Mouse (Mus musculus) stomach, embryonic 16.5 days (tissue): ENCODE measurements at regions not wholly inside any gene's neighbourhood (a gene's known extent, or its start where the extent isn't known, plus 50 kb on each side); places are given as distances from the start of the nearest gene placed in this dataset.

Source experiments
- ATAC-seq: fragments of 200-750 bp; cut with Nextera tagmentation; 2 replicates; pipeline ENCODE4 v1.8.0; 2017; ENCODE audit warnings: moderate number of reproducible peaks, moderate TSS enrichment; ENCODE audit not compliant: insufficient read depth, low FRiP score
- H3K27ac ChIP-seq: fragments of 300-500 bp; sonication (generic); 2 replicates; pipeline ENCODE4 v1.5.1; 2014; ENCODE audit warnings: low read length
- H3K27me3 ChIP-seq: fragments of 300-500 bp; sonication (generic); 2 replicates; pipeline ENCODE4 v1.6.1; 2014; ENCODE audit warnings: low read length, control low read depth, mixed read lengths; ENCODE audit not compliant: control insufficient read depth, insufficient read depth
- H3K36me3 ChIP-seq: fragments of 300-500 bp; sonication (generic); 2 replicates; pipeline ENCODE4 v1.6.1; 2014; ENCODE audit warnings: low read length; ENCODE audit not compliant: control insufficient read depth, insufficient read depth
- H3K4me1 ChIP-seq: fragments of 300-500 bp; sonication (generic); 2 replicates; pipeline ENCODE4 v1.6.1; 2014; ENCODE audit warnings: low read length, control low read depth, mixed read lengths; ENCODE audit not compliant: control insufficient read depth, insufficient read depth
- H3K4me2 ChIP-seq: fragments of 300-500 bp; sonication (generic); 2 replicates; pipeline ENCODE4 v1.6.1; 2014; ENCODE audit warnings: low read depth, low read length, mixed read lengths
- H3K4me3 ChIP-seq: fragments of 300-500 bp; sonication (generic); replicated peaks from 2 replicates; pipeline ENCODE4 v1.5.1; 2014; ENCODE audit warnings: mild to moderate bottlenecking, low read length
- H3K9ac ChIP-seq: fragments of 300-500 bp; sonication (generic); 2 replicates; pipeline ENCODE4 v1.6.1; 2014; ENCODE audit warnings: low read length
- H3K9me3 ChIP-seq: fragments of 300-500 bp; sonication (generic); replicated peaks from 2 replicates; pipeline ENCODE4 v1.6.1; 2016; ENCODE audit warnings: low read length, control low read depth; ENCODE audit not compliant: control insufficient read depth
- WGBS: fragments of 180-500 bp; shearing (Covaris S2); extraction: QIAGEN DNeasy Blood & Tissue Kit; methylation state at CpG from one replicate; pipeline ENCODE4 v1.1.7; 2014; 5-methylcytosine and 5-hydroxymethylcytosine counted together

GRCm38 (mm10) chr10:56546824-56547223 lies 169.7 kb downstream of the Gja1 start:
- H3K4me1 ChIP-seq = no peaks in the 10 kb centered on the region
- no peaks in the 10 kb centered on the region for H3K36me3 ChIP-seq
- no peaks in the 10 kb centered on the region for H3K27me3 ChIP-seq
- H3K4me3 ChIP-seq = no peak overlapping the region
- no peak overlapping the region for H3K4me2 ChIP-seq
- no peak overlapping the region for H3K27ac ChIP-seq
- 66% methylated on average over 2 of the region's 2 CpGs for WGBS
- no peak for ATAC-seq
- H3K9ac ChIP-seq = no peak overlapping the region
- no peaks in the 10 kb centered on the region for H3K9me3 ChIP-seq

- Histone ChIP-seq H3K9me3 (no peaks in the 10 kb centered on the region), H3K27ac (no peak overlapping the region), H3K9ac (no peak overlapping the region), H3K36me3 (no peaks in the 10 kb centered on the region), H3K27me3 (no peaks in the 10 kb centered on the region), H3K4me2 (no peak overlapping the region), H3K4me1 (no peaks in the 10 kb centered on the region), H3K4me3 (no peak overlapping the region)
- WGBS = 83% methylated on average over 3 of the region's 4 CpGs
- no peak for ATAC-seq
Observed at GRCm38 (mm10) chr10:56547825-56548224, 170.7 kb downstream of the Gja1 start.

- Histone ChIP-seq H3K27ac (no peak overlapping the region), H3K4me1 (no peaks in the 10 kb centered on the region), H3K9ac (no peak overlapping the region), H3K4me3 (no peak overlapping the region), H3K27me3 (no peaks in the 10 kb centered on the region), H3K9me3 (no peaks in the 10 kb centered on the region), H3K36me3 (no peaks in the 10 kb centered on the region), H3K4me2 (no peak overlapping the region)
- 84% methylated on average over 12 of the region's 12 CpGs for WGBS
- no peak for ATAC-seq
Observed at GRCm38 (mm10) chr10:56566836-56567442, 189.8 kb downstream of the Gja1 start.

GRCm38 (mm10) chr10:56582065-56582464 lies 204.9 kb downstream of the Gja1 start:
- Histone ChIP-seq H3K4me3 (no peak overlapping the region), H3K9me3 (no peaks in the 10 kb centered on the region), H3K9ac (no peak overlapping the region), H3K4me2 (no peak overlapping the region), H3K4me1 (no peaks in the 10 kb centered on the region), H3K27me3 (no peaks in the 10 kb centered on the region), H3K27ac (no peak overlapping the region), H3K36me3 (no peaks in the 10 kb centered on the region)
- WGBS = 40% methylated on average over 6 of the region's 6 CpGs
- ATAC-seq = no peak

DNA sequence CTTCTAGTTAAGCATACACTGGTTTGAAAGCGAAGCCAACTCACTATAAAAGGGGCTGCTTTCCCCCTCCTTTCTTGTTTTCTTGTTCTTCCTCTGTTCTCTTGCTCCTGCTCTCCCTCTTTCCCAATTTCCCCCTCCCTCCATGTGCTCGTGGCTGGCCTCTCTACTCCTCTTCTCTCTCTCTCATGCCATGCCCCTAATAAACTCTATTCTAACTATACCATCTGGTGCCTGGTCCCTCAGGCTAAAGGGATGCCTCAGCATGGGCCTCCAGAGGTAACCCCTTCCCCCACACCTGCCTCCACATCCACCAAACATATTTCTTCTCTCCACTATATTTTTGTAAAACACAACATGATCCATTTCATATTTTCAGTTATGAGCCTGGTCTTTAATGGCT lies 210.1 kb downstream of the Gja1 start:
- ATAC-seq = no peak
- no peaks in the 10 kb centered on the region for H3K9me3 ChIP-seq
- no peaks in the 10 kb centered on the region for H3K27me3 ChIP-seq
- WGBS = 56% methylated on average over 2 of the region's 2 CpGs
- no peak overlapping the region for H3K4me3 ChIP-seq
- no peak overlapping the region for H3K4me2 ChIP-seq
- no peak overlapping the region for H3K9ac ChIP-seq
- H3K27ac ChIP-seq = no peak overlapping the region
- H3K4me1 ChIP-seq = no peaks in the 10 kb centered on the region
- H3K36me3 ChIP-seq = no peaks in the 10 kb centered on the region

- Histone ChIP-seq H3K36me3 (no peaks in the 10 kb centered on the region), H3K9me3 (no peaks in the 10 kb centered on the region), H3K4me1 (no peaks in the 10 kb centered on the region; the same call in 1 of the 2 replicates), H3K4me2 (no peak overlapping the region), H3K9ac (no peak overlapping the region), H3K4me3 (no peak overlapping the region), H3K27ac (no peak overlapping the region), H3K27me3 (no peaks in the 10 kb centered on the region)
- no peak for ATAC-seq
- WGBS = 45% methylated on average over 5 of the region's 5 CpGs
Observed at GRCm38 (mm10) chr10:56597382-56597781, 220.3 kb downstream of the Gja1 start.

DNA sequence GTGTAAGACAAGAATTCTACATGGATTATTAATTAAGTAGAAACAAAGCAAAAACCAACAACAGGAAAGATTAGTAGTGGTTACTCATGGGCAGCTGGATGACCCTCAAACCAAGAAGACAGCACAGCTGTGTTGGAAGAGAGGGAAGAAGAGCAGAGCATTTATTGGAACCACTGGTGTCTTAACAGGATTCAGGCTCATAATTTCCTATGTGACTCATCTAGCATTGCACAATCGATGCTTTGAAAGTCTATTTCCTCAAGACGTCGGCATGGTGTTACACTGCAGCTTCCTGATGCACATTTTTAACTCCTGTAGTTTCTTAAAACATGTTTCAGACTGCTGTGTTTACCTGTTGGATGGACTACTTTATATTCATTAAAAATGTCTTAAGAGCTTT lies 221.1 kb downstream of the Gja1 start:
- Histone ChIP-seq H3K4me2 (no peak overlapping the region), H3K4me3 (no peak overlapping the region), H3K27me3 (no peaks in the 10 kb centered on the region), H3K27ac (no peak overlapping the region), H3K9me3 (no peaks in the 10 kb centered on the region), H3K36me3 (no peaks in the 10 kb centered on the region), H3K9ac (no peak overlapping the region), H3K4me1 (no peaks in the 10 kb centered on the region; the same call in 1 of the 2 replicates)
- ATAC-seq = no peak
- 52% methylated on average over 3 of the region's 3 CpGs for WGBS

- no peaks in the 10 kb centered on the region for H3K27me3 ChIP-seq
- 60% methylated on average over 4 of the region's 4 CpGs for whole genome bisulfite sequencing
- no peak overlapping the region for H3K9ac ChIP-seq
- no peak overlapping the region for H3K27ac ChIP-seq
- H3K9me3 ChIP-seq = no peaks in the 10 kb centered on the region
- no peak overlapping the region for H3K4me3 ChIP-seq
- no peaks in the 10 kb centered on the region; the same call in 1 of the 2 replicates for H3K4me1 ChIP-seq
- no peak overlapping the region for H3K4me2 ChIP-seq
- ATAC-seq = no peak
- H3K36me3 ChIP-seq = no peaks in the 10 kb centered on the region
Observed at GRCm38 (mm10) chr10:56599923-56600322, 222.8 kb downstream of the Gja1 start.

DNA sequence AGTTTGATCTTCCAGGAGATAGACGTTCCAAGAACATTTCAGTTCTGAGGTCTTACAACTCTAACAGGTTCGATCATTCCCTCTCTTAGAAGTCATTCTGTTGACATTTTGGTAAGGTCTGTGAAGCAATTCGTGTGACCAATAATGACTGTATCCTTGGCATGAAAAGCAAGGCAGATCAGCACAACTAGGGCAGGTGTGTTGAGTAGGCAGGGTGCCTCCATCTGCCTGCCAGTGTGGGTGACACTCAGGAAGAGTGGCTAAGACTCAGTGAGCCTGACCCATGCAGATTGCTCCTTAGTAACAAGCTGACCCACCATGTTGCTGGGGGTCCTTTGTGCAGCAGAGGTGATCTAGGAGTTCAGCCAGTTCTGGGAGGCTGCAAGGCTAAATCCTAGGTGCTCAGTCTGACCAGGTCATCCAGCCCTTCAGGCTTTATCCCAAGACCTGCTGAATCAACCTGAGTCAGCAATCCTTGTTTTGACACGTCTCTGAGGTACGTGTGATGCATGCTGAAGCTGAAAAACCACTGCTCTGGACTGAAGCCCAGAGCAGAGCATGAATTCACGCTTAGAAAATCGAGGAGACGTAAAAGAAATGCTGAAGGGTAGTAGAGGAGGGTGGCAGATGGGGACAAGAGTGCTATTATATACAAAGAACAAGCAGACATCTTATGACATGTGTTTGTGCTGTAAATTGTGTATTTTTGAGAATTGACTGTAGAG lies 234.6 kb downstream of the Gja1 start:
- no peak for ATAC-seq
- H3K4me1 ChIP-seq = no peaks in the 10 kb centered on the region
- no peak overlapping the region for H3K9ac ChIP-seq
- no peaks in the 10 kb centered on the region for H3K9me3 ChIP-seq
- WGBS = 68% methylated on average over 8 of the region's 8 CpGs
- no peaks in the 10 kb centered on the region for H3K36me3 ChIP-seq
- H3K27ac ChIP-seq = no peak overlapping the region
- no peaks in the 10 kb centered on the region for H3K27me3 ChIP-seq
- no peak overlapping the region for H3K4me2 ChIP-seq
- H3K4me3 ChIP-seq = no peak overlapping the region
